Mouse (Mus musculus) heart, postnatal 0 days (tissue): Measurements from ENCODE around the gene Ly6g6d. TPM values are rescaled to one million over a fixed set of nuclear protein-coding genes. Genes with fewer than 3 reads are reported as not detected.

ENCODE experiments used
- ATAC-seq: fragments of 200-750 bp; cut with Nextera tagmentation; 2 replicates; pipeline ENCODE4 v1.8.0; 2017; ENCODE audit warnings: low read depth, moderate number of reproducible peaks, moderate library complexity; ENCODE audit not compliant: insufficient read depth
- DNase-seq: peaks from one replicate; pipeline ENCODE4 v3.0.0-alpha.2; 2016; ENCODE audit warnings: low spot score
- H3K27ac ChIP-seq: fragments of 300-500 bp; sonication (generic); 2 replicates; pipeline ENCODE4 v1.5.1; 2014; ENCODE audit warnings: low read depth, mild to moderate bottlenecking
- H3K27me3 ChIP-seq: fragments of 300-500 bp; sonication (generic); 2 replicates; pipeline ENCODE4 v1.6.1; 2014; ENCODE audit warnings: low read length, mixed read lengths; ENCODE audit not compliant: control insufficient read depth, insufficient read depth
- H3K36me3 ChIP-seq: fragments of 300-500 bp; sonication (generic); replicated peaks from 2 replicates; pipeline ENCODE4 v1.6.1; 2014; ENCODE audit warnings: low read length, mixed read lengths; ENCODE audit not compliant: control insufficient read depth, insufficient read depth
- H3K4me1 ChIP-seq: fragments of 300-500 bp; sonication (generic); 2 replicates; pipeline ENCODE4 v1.6.1; 2014; ENCODE audit warnings: antibody characterized with exemption; ENCODE audit not compliant: control insufficient read depth, insufficient read depth
- H3K4me2 ChIP-seq: fragments of 300-500 bp; sonication (generic); 2 replicates; pipeline ENCODE4 v1.6.1; 2014; ENCODE audit warnings: low read depth, mild to moderate bottlenecking, low read length, moderate library complexity
- H3K4me3 ChIP-seq: fragments of 300-500 bp; sonication (generic); 2 replicates; pipeline ENCODE4 v1.5.1; 2014; ENCODE audit warnings: low read depth, low read length
- H3K9ac ChIP-seq: fragments of 300-500 bp; sonication (generic); replicated peaks from 2 replicates; pipeline ENCODE4 v1.6.1; 2014; ENCODE audit warnings: low read depth, low read length, mixed read lengths
- H3K9me3 ChIP-seq: fragments of 300-500 bp; sonication (generic); replicated peaks from 2 replicates; pipeline ENCODE4 v1.6.1; 2016; ENCODE audit warnings: low read length; ENCODE audit not compliant: control insufficient read depth
- CTCF ChIP-seq: IDR thresholded peaks from 2 replicates; pipeline ENCODE4 v1.5.1; 2016; ENCODE audit warnings: antibody characterized with exemption, control low read depth, low read depth
- EP300 ChIP-seq: IDR thresholded peaks from 2 replicates; pipeline ENCODE4 v1.6.1; 2016; ENCODE audit warnings: antibody characterized with exemption, low read depth
- WGBS: fragments of 180-500 bp; shearing (Covaris S2); extraction: QIAGEN DNeasy Blood & Tissue Kit; methylation state at CpG from one replicate; pipeline ENCODE4 v1.1.7; 2014; 5-methylcytosine and 5-hydroxymethylcytosine counted together
- polyA plus RNA-seq: library from polyadenylated mRNA; unstranded; fragments of >200 nt; fragmentation: Nextera tagmentation; extraction: Ambion mirVana; gene quantifications from 2 replicates; pipeline ENCODE4 v1.2.1, GENCODE M21; 2015
- total RNA-seq: library from RNA; depleted of rRNA; stranded (reverse); fragments of >200 nt; gene quantifications from 2 replicates; pipeline ENCODE4 v1.2.3, GENCODE M21; 2014; ENCODE audit warnings: low replicate concordance

The Ly6g6d gene
- total and polyA plus RNA-seq, 2 experiments from 2014 or later, result 3.3 to 3.8 TPM

GRCm38 (mm10) chr17:35121871-35122303, 44.0 kb upstream of the Ly6g6d start, which contains the start of gene Csnk2b:
Csnk2b (minus strand) TSS chr17:35122053.
- Histone ChIP-seq H3K36me3 (peaks cover 31% of the 10 kb centered on the region), H3K4me1 (peaks cover 12% of the 10 kb centered on the region; the same call in 1 of the 2 replicates), H3K27ac (peak within 1 kb of the TSS; percentile 94), H3K9me3 (no peaks in the 10 kb centered on the region), H3K9ac (peak within 1 kb of the TSS; percentile 88), H3K27me3 (no peaks in the 10 kb centered on the region), H3K4me3 (peak within 1 kb of the TSS; percentile 73), H3K4me2 (peak within 1 kb of the TSS; percentile 97)
- under 1% methylated on average over 19 of the region's 19 CpGs for WGBS
- DNase-seq (peak; percentile 58), ATAC-seq (0 out of 2 replicates have a peak, but pooled peaks have one; percentile 1)
- TF ChIP-seq CTCF (no peak; the same call in 1 of the 2 replicates), EP300 (no peak)

DNA sequence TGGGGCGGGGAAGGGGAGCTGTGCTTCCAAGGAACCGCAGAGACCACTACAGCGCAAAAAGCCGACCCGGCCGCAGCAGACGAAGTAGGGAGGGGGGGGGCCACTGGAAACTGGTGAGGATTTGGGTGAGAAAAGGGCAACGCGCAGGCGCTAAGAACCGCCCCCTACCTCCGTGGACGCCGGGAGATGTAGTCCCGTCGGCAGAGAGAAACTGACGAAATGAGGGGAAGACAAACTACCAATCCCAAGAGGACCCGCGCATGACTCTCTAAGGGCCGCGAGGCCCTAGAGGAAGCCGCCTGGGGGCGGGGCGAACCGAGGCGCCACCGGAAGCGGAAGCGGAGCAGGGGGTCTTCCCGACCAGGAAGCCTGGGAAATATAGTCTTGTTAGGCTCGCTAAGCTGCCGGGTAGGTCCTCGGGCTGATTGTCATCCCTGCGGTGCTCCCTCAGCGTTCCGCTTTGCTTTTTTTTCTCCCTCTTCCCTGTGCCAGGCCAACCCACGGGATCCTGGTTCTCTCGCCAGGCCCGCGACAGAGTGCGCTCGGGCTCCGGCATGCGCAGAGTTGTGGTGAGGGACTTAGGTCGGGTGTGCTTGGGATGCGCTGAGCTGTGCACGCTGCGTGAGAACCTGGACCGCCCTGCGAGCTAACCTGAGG, 43.4 kb upstream of the Ly6g6d start, which contains the start of gene Gpank1:
Gpank1 (plus strand) TSS at position 313 of the 657 bp plus-strand sequence.
- Histone ChIP-seq H3K36me3 (peaks cover 36% of the 10 kb centered on the region), H3K9ac (peak within 1 kb of the TSS; percentile 88), H3K9me3 (no peaks in the 10 kb centered on the region), H3K4me2 (peak within 1 kb of the TSS; percentile 97), H3K4me1 (peaks cover 10% of the 10 kb centered on the region; the same call in 1 of the 2 replicates), H3K4me3 (peak within 1 kb of the TSS; percentile 73), H3K27me3 (no peaks in the 10 kb centered on the region), H3K27ac (peak within 1 kb of the TSS; percentile 94)
- under 1% methylated on average over 50 of the region's 50 CpGs for WGBS
- DNase-seq, result peak; percentile 99
- TF ChIP-seq EP300 (0 out of 2 replicates have a peak, but pooled peaks have one; percentile 36), CTCF (no peak)
- ATAC-seq, result peak; percentile 94

- WGBS, result under 1% methylated on average over 33 of the region's 33 CpGs
Observed at GRCm38 (mm10) chr17:35120745-35121142, 42.9 kb upstream of the Ly6g6d start.

DNA sequence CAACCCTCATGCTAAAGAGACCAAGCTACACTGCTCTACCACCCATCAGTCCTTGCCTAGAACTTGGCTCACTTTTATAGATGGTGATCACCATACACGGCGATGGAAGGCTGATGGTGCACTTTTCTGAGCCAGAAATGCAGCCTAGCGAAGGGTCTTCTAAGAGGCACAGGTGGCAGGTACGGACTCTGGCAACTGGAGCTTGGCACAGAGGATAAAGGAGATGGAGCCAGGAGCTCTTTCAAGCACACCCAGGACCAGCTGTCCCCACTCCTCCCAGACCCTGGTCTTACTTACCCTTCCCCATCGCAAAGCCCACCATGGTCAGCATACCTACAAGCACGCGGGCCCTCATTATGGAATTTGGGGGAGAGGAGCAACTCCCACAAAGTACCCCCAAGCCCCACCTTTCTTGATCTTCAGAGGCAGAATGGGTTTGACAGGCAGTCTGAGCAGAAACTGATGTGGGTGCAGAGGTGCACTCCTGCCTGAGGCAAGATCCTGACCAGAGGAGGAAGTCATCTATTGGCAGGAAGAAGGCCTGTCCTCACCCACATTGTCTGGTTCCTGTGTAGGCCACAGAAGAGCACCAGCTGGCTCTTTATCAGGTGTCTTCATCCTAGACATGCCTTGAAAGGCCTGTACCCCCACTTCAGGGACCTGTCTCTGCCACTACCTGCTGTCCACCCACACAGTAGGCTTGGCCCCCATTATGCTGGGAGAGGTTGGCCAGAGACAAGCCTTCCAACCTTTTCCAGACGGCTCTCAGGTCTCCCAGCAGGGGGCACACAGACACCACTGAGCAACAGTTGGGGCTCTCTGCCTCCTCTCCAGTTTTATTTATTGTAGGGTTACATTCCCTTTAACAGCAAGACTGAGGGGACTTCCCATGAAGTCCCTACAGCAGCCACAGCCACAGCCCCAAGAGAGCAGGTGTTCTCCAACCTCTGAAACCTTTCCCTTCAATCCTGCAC, 37.5 kb upstream of the Ly6g6d start, which contains the start of gene Ly6g5b:
Ly6g5b (minus strand) TSS at position 383 of the 974 bp plus-strand sequence.
- TF ChIP-seq CTCF (peak; percentile 43), EP300 (no peak)
- H3K4me2 ChIP-seq, result no peak within 1 kb of the TSS
- no peaks in the 10 kb centered on the region for H3K9me3 ChIP-seq
- no peak for ATAC-seq
- no peak for DNase-seq
- H3K27ac ChIP-seq, result no peak within 1 kb of the TSS
- WGBS, result 87% methylated on average over 8 of the region's 8 CpGs
- peaks cover 47% of the 10 kb centered on the region for H3K36me3 ChIP-seq
- no peak within 1 kb of the TSS for H3K4me3 ChIP-seq
- H3K4me1 ChIP-seq, result no peaks in the 10 kb centered on the region
- no peaks in the 10 kb centered on the region for H3K27me3 ChIP-seq
- no peak within 1 kb of the TSS for H3K9ac ChIP-seq

More at GRCm38 (mm10) chr17:35120745-35121142, 42.9 kb upstream of the Ly6g6d start:
- Histone ChIP-seq H3K4me2 (peak overlapping the region; percentile 68), H3K27ac (peak overlapping the region; percentile 66), H3K36me3 (peaks cover 42% of the 10 kb centered on the region), H3K9me3 (no peaks in the 10 kb centered on the region), H3K27me3 (no peaks in the 10 kb centered on the region), H3K9ac (peak overlapping the region; percentile 75), H3K4me3 (peak overlapping the region; percentile 73), H3K4me1 (peaks cover 8% of the 10 kb centered on the region; the same call in 1 of the 2 replicates)
- DNase-seq (no peak), ATAC-seq (peak; percentile 5)
- TF ChIP-seq CTCF, result no peak
- no peak for TF ChIP-seq EP300

DNA sequence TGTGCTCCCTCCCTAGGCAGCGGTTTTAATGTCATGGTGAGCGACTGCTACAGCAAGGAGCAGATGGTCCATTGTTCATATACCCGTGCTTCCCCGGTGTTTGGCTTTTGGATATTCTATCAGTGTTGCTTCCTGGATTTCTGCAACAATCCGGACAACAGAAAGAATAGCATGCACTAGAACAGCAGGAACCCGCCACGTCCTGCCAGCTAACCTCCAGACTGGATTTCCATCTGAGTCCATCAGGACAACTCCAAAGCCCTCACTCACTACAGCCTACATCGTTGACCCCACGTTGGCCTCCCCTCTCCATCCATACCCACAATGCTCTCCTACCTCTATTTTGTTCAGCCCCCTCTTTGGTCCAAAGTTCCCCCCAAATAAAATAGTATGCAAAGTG, 33.9 kb upstream of the Ly6g6d start:
- 61% methylated on average over 9 of the region's 9 CpGs for WGBS
- peak overlapping the region; percentile 41 for H3K4me2 ChIP-seq
- no peak overlapping the region for H3K9ac ChIP-seq
- peaks cover 23% of the 10 kb centered on the region for H3K36me3 ChIP-seq
- TF ChIP-seq CTCF (no peak), EP300 (no peak)
- ATAC-seq (peak; percentile 25; the same call in 1 of the 2 replicates), DNase-seq (peak; percentile 33)
- no peaks in the 10 kb centered on the region for H3K4me1 ChIP-seq
- H3K27ac ChIP-seq, result peak overlapping the region; percentile 49
- H3K27me3 ChIP-seq, result no peaks in the 10 kb centered on the region
- H3K4me3 ChIP-seq, result no peak overlapping the region
- no peaks in the 10 kb centered on the region for H3K9me3 ChIP-seq
